Mouse (Mus musculus): ENCODE data around the gene Vdr. TPM values are rescaled to one million over a fixed set of nuclear protein-coding genes. Genes with fewer than 3 reads are reported as not detected.
A peak's percentile ranks its signal among the peaks of the same experiment; 100 is the strongest.

Vdr gene
- polyA plus RNA-seq, 1 experiment from 2014 or later, result 6.5 TPM

GRCm38 (mm10) chr15:97825941-97826587 is 84.4 kb downstream of the Vdr start:
- H3K4me1 ChIP-seq (replicated peaks; ENCODE audit: control insufficient read depth, insufficient read depth, low read length), result no peaks in the 10 kb centered on the region
- H3K4me2 ChIP-seq (replicated peaks; ENCODE audit: low read depth), result peak overlapping the region; percentile 77
- no peak for TF ChIP-seq CTCF (IDR thresholded peaks at IDR 0.05; ENCODE audit: low read depth)
- no peak overlapping the region for H3K9ac ChIP-seq (ENCODE audit: low read depth, low read length)
- H3K36me3 ChIP-seq (ENCODE audit: control insufficient read depth, insufficient read depth), result no peaks in the 10 kb centered on the region
- H3K4me3 ChIP-seq (ENCODE audit: low read depth, low read length), result no peak overlapping the region
- no peak overlapping the region; the same call in 1 of the 2 replicates for H3K27ac ChIP-seq (ENCODE audit: low read depth, low read length)
- no peaks in the 10 kb centered on the region for H3K9me3 ChIP-seq (ENCODE audit: control insufficient read depth)
- no peaks in the 10 kb centered on the region for H3K27me3 ChIP-seq (replicated peaks; ENCODE audit: control insufficient read depth, insufficient read depth, low read length)
- 74% methylated on average over 12 of the region's 12 CpGs for WGBS
- ATAC-seq, result no peak

GRCm38 (mm10) chr15:97825071-97825940 is 85.1 kb downstream of the Vdr start:
- no peaks in the 10 kb centered on the region for H3K4me1 ChIP-seq (replicated peaks; ENCODE audit: control insufficient read depth, insufficient read depth, low read length)
- WGBS, result 7% methylated on average over 29 of the region's 29 CpGs

GRCm38 (mm10) chr15:97824042-97824441 is 86.4 kb downstream of the Vdr start:
- no peak overlapping the region for H3K4me3 ChIP-seq (ENCODE audit: low read depth, low read length)
- no peak overlapping the region for H3K27ac ChIP-seq (ENCODE audit: low read depth, low read length)
- no peaks in the 10 kb centered on the region for H3K27me3 ChIP-seq (replicated peaks; ENCODE audit: control insufficient read depth, insufficient read depth, low read length)
- no peaks in the 10 kb centered on the region for H3K36me3 ChIP-seq (ENCODE audit: control insufficient read depth, insufficient read depth)
- H3K4me2 ChIP-seq (replicated peaks; ENCODE audit: low read depth), result no peak overlapping the region
- no peaks in the 10 kb centered on the region for H3K9me3 ChIP-seq (ENCODE audit: control insufficient read depth)
- 78% methylated on average over 6 of the region's 6 CpGs for WGBS
- no peaks in the 10 kb centered on the region for H3K4me1 ChIP-seq (replicated peaks; ENCODE audit: control insufficient read depth, insufficient read depth, low read length)
- no peak for TF ChIP-seq CTCF (IDR thresholded peaks at IDR 0.05; ENCODE audit: low read depth)
- ATAC-seq, result no peak
- H3K9ac ChIP-seq (ENCODE audit: low read depth, low read length), result no peak overlapping the region

More at GRCm38 (mm10) chr15:97825071-97825940, 85.1 kb downstream of the Vdr start:
- Histone ChIP-seq H3K4me2 (replicated peaks; ENCODE audit: low read depth) (peak overlapping the region; percentile 77), H3K4me3 (ENCODE audit: low read depth, low read length) (peak overlapping the region; percentile 41), H3K36me3 (ENCODE audit: control insufficient read depth, insufficient read depth) (no peaks in the 10 kb centered on the region), H3K9me3 (ENCODE audit: control insufficient read depth) (no peaks in the 10 kb centered on the region), H3K27me3 (replicated peaks; ENCODE audit: control insufficient read depth, insufficient read depth, low read length) (no peaks in the 10 kb centered on the region), H3K27ac (ENCODE audit: low read depth, low read length) (peak overlapping the region; percentile 47), H3K9ac (ENCODE audit: low read depth, low read length) (peak overlapping the region; percentile 45; the same call in 1 of the 2 replicates)
- TF ChIP-seq CTCF (IDR thresholded peaks at IDR 0.05; ENCODE audit: low read depth), result peak; percentile 79
- ATAC-seq, result peak; percentile 77

GRCm38 (mm10) chr15:97823479-97823878 is 87.0 kb downstream of the Vdr start:
- H3K27me3 ChIP-seq (replicated peaks; ENCODE audit: control insufficient read depth, insufficient read depth, low read length), result no peaks in the 10 kb centered on the region
- H3K9me3 ChIP-seq (ENCODE audit: control insufficient read depth), result no peaks in the 10 kb centered on the region
- no peaks in the 10 kb centered on the region for H3K36me3 ChIP-seq (ENCODE audit: control insufficient read depth, insufficient read depth)
- H3K27ac ChIP-seq (ENCODE audit: low read depth, low read length), result no peak overlapping the region
- H3K4me2 ChIP-seq (replicated peaks; ENCODE audit: low read depth), result no peak overlapping the region
- no peak overlapping the region for H3K9ac ChIP-seq (ENCODE audit: low read depth, low read length)
- no peak for ATAC-seq
- H3K4me1 ChIP-seq (replicated peaks; ENCODE audit: control insufficient read depth, insufficient read depth, low read length), result no peaks in the 10 kb centered on the region
- no peak for TF ChIP-seq CTCF (IDR thresholded peaks at IDR 0.05; ENCODE audit: low read depth)
- WGBS, result 71% methylated on average over 12 of the region's 12 CpGs
- H3K4me3 ChIP-seq (ENCODE audit: low read depth, low read length), result no peak overlapping the region

- Histone ChIP-seq H3K9me3 (ENCODE audit: control insufficient read depth) (no peaks in the 10 kb centered on the region), H3K4me1 (replicated peaks; ENCODE audit: control insufficient read depth, insufficient read depth, low read length) (no peaks in the 10 kb centered on the region), H3K27ac (ENCODE audit: low read depth, low read length) (0 out of 2 replicates have a peak overlapping the region, but pooled peaks have one; percentile 3), H3K4me2 (replicated peaks; ENCODE audit: low read depth) (no peak overlapping the region), H3K4me3 (ENCODE audit: low read depth, low read length) (no peak overlapping the region), H3K36me3 (ENCODE audit: control insufficient read depth, insufficient read depth) (no peaks in the 10 kb centered on the region), H3K9ac (ENCODE audit: low read depth, low read length) (no peak overlapping the region), H3K27me3 (replicated peaks; ENCODE audit: control insufficient read depth, insufficient read depth, low read length) (no peaks in the 10 kb centered on the region)
- TF ChIP-seq CTCF (IDR thresholded peaks at IDR 0.05; ENCODE audit: low read depth), result no peak
- WGBS, result 43% methylated on average over 12 of the region's 12 CpGs
- ATAC-seq, result no peak
Measured at GRCm38 (mm10) chr15:97822545-97823228, 87.7 kb downstream of the Vdr start.

GRCm38 (mm10) chr15:97821983-97822363 is 88.5 kb downstream of the Vdr start:
- WGBS, result 76% methylated on average over 6 of the region's 6 CpGs
- H3K4me1 ChIP-seq (replicated peaks; ENCODE audit: control insufficient read depth, insufficient read depth, low read length), result no peaks in the 10 kb centered on the region
- no peaks in the 10 kb centered on the region for H3K9me3 ChIP-seq (ENCODE audit: control insufficient read depth)
- no peak overlapping the region for H3K9ac ChIP-seq (ENCODE audit: low read depth, low read length)
- H3K4me2 ChIP-seq (replicated peaks; ENCODE audit: low read depth), result no peak overlapping the region
- H3K36me3 ChIP-seq (ENCODE audit: control insufficient read depth, insufficient read depth), result no peaks in the 10 kb centered on the region
- ATAC-seq, result no peak
- peak overlapping the region; percentile 16; the same call in 1 of the 2 replicates for H3K27ac ChIP-seq (ENCODE audit: low read depth, low read length)
- H3K4me3 ChIP-seq (ENCODE audit: low read depth, low read length), result no peak overlapping the region
- no peaks in the 10 kb centered on the region for H3K27me3 ChIP-seq (replicated peaks; ENCODE audit: control insufficient read depth, insufficient read depth, low read length)
- TF ChIP-seq CTCF (IDR thresholded peaks at IDR 0.05; ENCODE audit: low read depth), result no peak

All from intestine, postnatal 0 days (tissue).